Mouse (Mus musculus) thymus, adult 2 months (tissue): ENCODE results near the gene Arhgap23.

Experiments used
- CTCF ChIP-seq: fragments of 200-500 bp; IDR thresholded peaks from 2 replicates; pipeline ENCODE4 v1.5.1; 2012; ENCODE audit warnings: mild to moderate bottlenecking, control low read depth, low read length, moderate library complexity, borderline replicate concordance; ENCODE audit not compliant: control insufficient read depth, poor library complexity, insufficient read depth; ENCODE audit errors: extremely low read depth
- POLR2A ChIP-seq: fragments of 200-500 bp; IDR thresholded peaks from 2 replicates; pipeline ENCODE4 v1.6.1; 2012; ENCODE audit warnings: mild to moderate bottlenecking, low read length, control low read depth, moderate library complexity; ENCODE audit not compliant: control insufficient read depth, poor library complexity, insufficient read depth; ENCODE audit errors: extremely low read depth

- TF ChIP-seq CTCF (no peak), POLR2A (no peak)
Measured at GRCm38 (mm10) chr11:97500720-97501448, 85.6 kb downstream of the Arhgap23 start.
